Mouse (Mus musculus) testis, adult 2 months (tissue): Measurements from ENCODE around the gene Chil1.

Source experiments
- CTCF ChIP-seq: fragments of 200-500 bp; IDR thresholded peaks from 2 replicates; pipeline ENCODE4 v1.5.1; 2012; ENCODE audit warnings: low read depth, mild to moderate bottlenecking, inconsistent platforms, low read length, moderate library complexity; ENCODE audit not compliant: control insufficient read depth, insufficient read depth, insufficient replicate concordance
- POLR2A ChIP-seq: fragments of 200-500 bp; IDR thresholded peaks from 2 replicates; pipeline ENCODE4 v1.6.1; 2012; ENCODE audit warnings: low read depth, mild to moderate bottlenecking, inconsistent platforms, low read length, moderate library complexity; ENCODE audit not compliant: control insufficient read depth

GRCm38 (mm10) chr1:134150745-134151144 lies 31.2 kb upstream of the Chil1 start:
- TF ChIP-seq CTCF: no peak
- TF ChIP-seq POLR2A: no peak
